Mouse (Mus musculus): ENCODE results near the gene Rps6kb1. TPM values are rescaled to one million over a fixed set of nuclear protein-coding genes. Genes with fewer than 3 reads are reported as not detected.

The Rps6kb1 gene
- polyA plus RNA-seq, 1 experiment, result 3.9 TPM

DNA sequence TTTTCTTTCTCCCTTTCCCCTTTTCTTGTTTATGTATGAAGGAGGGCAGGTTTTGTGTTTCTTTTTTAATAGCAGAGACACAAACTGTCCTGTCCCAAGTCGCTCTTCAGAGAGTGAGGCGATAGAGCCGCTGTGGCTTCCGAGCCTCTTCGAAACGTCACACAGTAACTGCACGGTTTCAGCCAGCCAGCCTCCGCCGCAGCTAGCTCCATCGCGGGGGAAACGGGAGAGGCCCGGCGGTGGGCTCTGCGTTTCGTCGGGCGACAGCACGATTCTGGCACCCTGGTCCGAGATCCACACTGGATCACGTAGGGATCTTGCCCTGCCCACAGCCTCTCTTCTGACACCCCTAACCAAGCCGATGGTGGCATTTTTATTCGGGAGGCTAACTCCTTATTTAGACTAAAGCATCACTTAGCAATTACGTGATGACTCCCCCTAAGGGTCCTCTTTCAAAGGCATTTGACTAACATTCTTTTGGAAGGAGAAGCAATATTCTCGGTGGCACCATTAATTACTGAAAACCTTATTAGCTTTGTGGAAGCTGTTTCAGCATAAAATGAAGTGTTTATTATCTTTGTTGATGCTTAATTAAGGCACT is 59.6 kb downstream of the Rps6kb1 start:
- under 1% methylated on average over 25 of the region's 25 CpGs for WGBS
- TF ChIP-seq POLR2A (IDR thresholded peaks at IDR 0.05; ENCODE audit: low read depth, low read length) (no peak), CTCF (IDR thresholded peaks at IDR 0.05; ENCODE audit: extremely low read depth, insufficient read length, insufficient replicate concordance, low read depth, low read length) (no peak)
- H3K27ac ChIP-seq (ENCODE audit: insufficient read depth, low read depth, low read length), result peak overlapping the region; percentile 61
- H3K27me3 ChIP-seq (ENCODE audit: control insufficient read depth, insufficient read depth, low read length), result no peaks in the 10 kb centered on the region
- peaks cover 13% of the 10 kb centered on the region for H3K36me3 ChIP-seq (ENCODE audit: control insufficient read depth, insufficient read depth, low read length)
- peaks cover 9% of the 10 kb centered on the region for H3K4me1 ChIP-seq (ENCODE audit: control insufficient read depth, insufficient read depth, insufficient read length, low read length)
- peak overlapping the region; percentile 72 for H3K4me3 ChIP-seq (ENCODE audit: low read depth, low read length)

DNA sequence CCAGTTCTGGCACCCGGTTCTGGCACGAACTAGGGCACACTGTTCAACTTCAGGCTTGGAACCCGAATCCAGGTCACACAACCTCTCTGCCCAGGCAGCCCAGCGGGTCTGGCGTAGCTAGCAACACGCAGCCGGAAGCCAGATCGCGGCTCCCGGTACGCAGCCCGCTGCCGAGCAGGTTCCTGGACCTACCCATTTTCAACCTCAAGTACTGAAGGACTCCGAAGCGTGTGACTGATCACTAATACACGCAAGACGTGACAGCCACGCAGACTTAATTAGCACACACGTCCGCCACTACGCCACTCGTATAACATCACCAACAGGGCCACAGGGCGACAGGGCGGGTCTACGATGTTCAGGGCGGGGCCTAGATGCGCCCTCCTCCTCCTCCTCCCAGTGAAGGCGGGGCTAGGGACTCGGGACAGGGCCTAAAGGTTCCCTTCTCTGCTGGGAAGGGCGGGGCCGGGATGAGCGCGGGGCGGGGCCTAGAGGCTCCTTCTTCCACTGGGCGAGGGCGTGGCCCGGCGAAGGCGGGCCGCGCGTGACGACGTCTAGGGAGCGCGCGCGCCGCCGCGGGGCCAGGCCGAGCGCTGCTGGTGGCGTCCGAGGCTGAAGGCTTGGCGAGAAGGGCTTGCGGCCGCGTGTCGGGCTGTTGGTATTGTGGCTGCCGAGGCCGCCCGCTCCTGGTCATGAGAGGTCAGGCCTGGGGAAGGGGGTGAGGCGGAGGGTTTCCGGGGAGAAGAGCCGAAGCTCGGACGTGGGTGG is 60.3 kb downstream of the Rps6kb1 start, which contains the start of gene Rnft1:
TSS of gene Rnft1 (plus strand) at position 557 of the 768 bp plus-strand sequence.
- Histone ChIP-seq H3K27ac (ENCODE audit: insufficient read depth, low read depth, low read length) (peak within 1 kb of the TSS; percentile 84), H3K27me3 (ENCODE audit: control insufficient read depth, insufficient read depth, low read length) (no peaks in the 10 kb centered on the region), H3K36me3 (ENCODE audit: control insufficient read depth, insufficient read depth, low read length) (peaks cover 6% of the 10 kb centered on the region), H3K4me1 (ENCODE audit: control insufficient read depth, insufficient read depth, insufficient read length, low read length) (peaks cover 9% of the 10 kb centered on the region), H3K4me3 (ENCODE audit: low read depth, low read length) (peak within 1 kb of the TSS; percentile 72)
- TF ChIP-seq POLR2A (IDR thresholded peaks at IDR 0.05; ENCODE audit: low read depth, low read length), result peak; percentile 93
- no peak for TF ChIP-seq CTCF (IDR thresholded peaks at IDR 0.05; ENCODE audit: extremely low read depth, insufficient read length, insufficient replicate concordance, low read depth, low read length)
- WGBS, result under 1% methylated on average over 68 of the region's 68 CpGs

DNA sequence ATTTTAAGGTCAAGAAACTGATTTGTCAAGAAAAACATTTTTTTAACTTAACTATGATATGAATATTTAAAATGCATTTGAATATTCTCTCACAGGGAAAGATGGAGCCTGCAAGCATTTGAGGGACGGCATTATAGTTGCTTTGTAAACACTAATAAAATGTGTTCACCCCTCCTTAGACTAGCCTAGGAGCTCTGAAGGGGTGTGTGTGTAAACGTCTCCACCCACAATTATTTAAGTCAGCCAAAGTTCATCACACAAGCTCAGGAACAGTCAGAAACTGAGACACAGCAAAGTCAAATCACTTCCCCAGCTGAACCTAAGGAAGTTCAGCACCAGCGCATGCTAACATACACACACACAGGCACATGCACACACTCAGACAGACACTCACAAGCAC is 71.0 kb downstream of the Rps6kb1 start:
- Histone ChIP-seq H3K4me1 (ENCODE audit: control insufficient read depth, insufficient read depth, insufficient read length, low read length) (peaks cover 10% of the 10 kb centered on the region; the same call in 1 of the 2 replicates), H3K27me3 (ENCODE audit: control insufficient read depth, insufficient read depth, low read length) (no peaks in the 10 kb centered on the region), H3K4me3 (ENCODE audit: low read depth, low read length) (no peak overlapping the region), H3K36me3 (ENCODE audit: control insufficient read depth, insufficient read depth, low read length) (no peaks in the 10 kb centered on the region), H3K27ac (ENCODE audit: insufficient read depth, low read depth, low read length) (no peak overlapping the region)
- no peak for TF ChIP-seq POLR2A (IDR thresholded peaks at IDR 0.05; ENCODE audit: low read depth, low read length)
- no peak for TF ChIP-seq CTCF (IDR thresholded peaks at IDR 0.05; ENCODE audit: extremely low read depth, insufficient read length, insufficient replicate concordance, low read depth, low read length)
- WGBS, result 12% methylated on average over 3 of the region's 3 CpGs

DNA sequence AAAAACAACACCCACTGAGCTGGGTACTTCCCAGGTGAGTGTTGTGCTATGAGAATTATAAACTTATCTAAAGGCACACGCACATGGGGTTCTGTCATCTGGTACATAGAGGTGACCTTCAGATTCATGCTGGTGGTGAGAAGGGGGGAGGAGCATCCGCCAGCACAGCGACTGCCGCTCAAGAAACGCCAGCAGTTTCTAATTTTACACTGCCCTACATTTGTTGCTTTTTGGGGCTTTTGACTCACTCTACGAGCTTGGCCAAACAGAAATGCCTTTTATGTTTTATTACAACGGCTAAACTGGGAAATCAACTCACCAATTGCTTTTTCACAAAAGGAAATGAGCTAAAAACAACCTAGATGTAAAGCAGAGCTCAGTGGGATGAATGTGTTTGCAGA is 71.8 kb downstream of the Rps6kb1 start:
- Histone ChIP-seq H3K4me3 (ENCODE audit: low read depth, low read length) (no peak overlapping the region), H3K27me3 (ENCODE audit: control insufficient read depth, insufficient read depth, low read length) (no peaks in the 10 kb centered on the region), H3K36me3 (ENCODE audit: control insufficient read depth, insufficient read depth, low read length) (no peaks in the 10 kb centered on the region), H3K4me1 (ENCODE audit: control insufficient read depth, insufficient read depth, insufficient read length, low read length) (peaks cover 10% of the 10 kb centered on the region; the same call in 1 of the 2 replicates), H3K27ac (ENCODE audit: insufficient read depth, low read depth, low read length) (no peak overlapping the region)
- no peak for TF ChIP-seq POLR2A (IDR thresholded peaks at IDR 0.05; ENCODE audit: low read depth, low read length)
- TF ChIP-seq CTCF (IDR thresholded peaks at IDR 0.05; ENCODE audit: extremely low read depth, insufficient read length, insufficient replicate concordance, low read depth, low read length), result no peak
- WGBS, result 8% methylated on average over 7 of the region's 7 CpGs

DNA sequence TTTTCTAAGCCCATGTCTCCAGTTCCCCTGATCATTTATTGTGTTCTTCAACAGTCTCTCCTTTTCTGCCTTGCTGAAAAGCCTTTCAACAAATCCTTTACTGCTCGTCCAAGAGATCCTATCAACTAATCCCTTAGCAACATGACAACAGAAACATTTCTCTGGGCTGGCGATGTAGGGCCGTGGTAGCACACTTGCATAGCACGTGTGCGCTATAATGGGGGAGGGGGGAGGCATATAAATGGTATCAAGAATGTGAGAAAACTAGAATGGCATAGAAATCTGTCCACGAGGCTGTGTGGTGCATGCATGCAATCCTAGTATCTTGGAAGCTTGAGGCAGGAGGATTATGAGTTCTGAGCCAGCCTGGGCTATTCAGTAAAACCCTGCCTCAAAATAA is 72.8 kb downstream of the Rps6kb1 start:
- TF ChIP-seq POLR2A (IDR thresholded peaks at IDR 0.05; ENCODE audit: low read depth, low read length), result no peak
- TF ChIP-seq CTCF (IDR thresholded peaks at IDR 0.05; ENCODE audit: extremely low read depth, insufficient read length, insufficient replicate concordance, low read depth, low read length), result no peak
- H3K4me3 ChIP-seq (ENCODE audit: low read depth, low read length), result no peak overlapping the region
- WGBS, result 70% methylated on average over 6 of the region's 6 CpGs

DNA sequence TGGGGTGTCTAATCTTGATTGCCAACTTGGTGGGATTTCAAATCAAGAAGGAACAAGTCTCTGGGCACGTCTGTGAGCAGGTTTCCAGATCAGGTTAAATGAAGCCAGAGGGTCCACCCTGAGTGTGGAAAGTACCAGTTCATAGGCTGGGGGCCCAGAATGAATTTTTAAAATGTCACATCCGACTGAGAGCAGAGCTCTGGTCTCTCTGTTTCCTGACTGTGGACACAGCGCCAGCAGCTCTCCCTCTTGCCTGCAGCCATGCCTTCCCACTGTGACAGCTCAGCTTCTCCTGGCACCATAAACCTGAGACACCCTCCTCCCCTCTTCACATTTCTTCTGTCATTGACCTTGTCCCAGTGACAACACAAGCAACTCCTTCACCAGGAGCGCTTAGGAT is 75.6 kb downstream of the Rps6kb1 start:
- H3K36me3 ChIP-seq (ENCODE audit: control insufficient read depth, insufficient read depth, low read length), result no peaks in the 10 kb centered on the region
- TF ChIP-seq POLR2A (IDR thresholded peaks at IDR 0.05; ENCODE audit: low read depth, low read length) (no peak), CTCF (IDR thresholded peaks at IDR 0.05; ENCODE audit: extremely low read depth, insufficient read length, insufficient replicate concordance, low read depth, low read length) (no peak)
- H3K4me1 ChIP-seq (ENCODE audit: control insufficient read depth, insufficient read depth, insufficient read length, low read length), result peaks cover 8% of the 10 kb centered on the region; the same call in 1 of the 2 replicates
- no peak overlapping the region for H3K27ac ChIP-seq (ENCODE audit: insufficient read depth, low read depth, low read length)
- 74% methylated on average over 4 of the region's 4 CpGs for WGBS
- H3K27me3 ChIP-seq (ENCODE audit: control insufficient read depth, insufficient read depth, low read length), result no peaks in the 10 kb centered on the region
- no peak overlapping the region for H3K4me3 ChIP-seq (ENCODE audit: low read depth, low read length)

More for the DNA sequence above, 72.8 kb downstream of the Rps6kb1 start:
- Histone ChIP-seq H3K27ac (ENCODE audit: insufficient read depth, low read depth, low read length) (no peak overlapping the region), H3K4me1 (ENCODE audit: control insufficient read depth, insufficient read depth, insufficient read length, low read length) (peaks cover 10% of the 10 kb centered on the region; the same call in 1 of the 2 replicates), H3K27me3 (ENCODE audit: control insufficient read depth, insufficient read depth, low read length) (no peaks in the 10 kb centered on the region), H3K36me3 (ENCODE audit: control insufficient read depth, insufficient read depth, low read length) (no peaks in the 10 kb centered on the region)

DNA sequence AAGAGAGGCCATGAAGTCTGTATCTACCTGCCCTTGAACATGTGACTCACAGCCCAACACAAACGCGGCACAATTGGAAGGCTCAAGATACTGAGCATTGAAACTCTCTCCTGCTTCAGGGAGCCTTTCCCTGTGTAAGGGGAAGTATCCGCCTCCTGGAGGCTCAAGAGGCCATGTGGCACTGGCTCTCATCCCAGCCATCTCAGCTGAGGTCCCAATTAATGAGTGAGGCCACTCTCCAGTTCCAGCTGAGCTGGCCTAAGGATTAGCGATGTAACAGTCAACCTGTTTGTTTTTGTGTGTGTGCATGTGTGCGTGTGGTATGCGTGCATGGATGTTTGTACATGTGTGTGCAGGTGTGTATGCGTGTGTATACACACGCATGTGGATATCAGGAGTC is 76.3 kb downstream of the Rps6kb1 start:
- Histone ChIP-seq H3K27me3 (ENCODE audit: control insufficient read depth, insufficient read depth, low read length) (no peaks in the 10 kb centered on the region), H3K4me1 (ENCODE audit: control insufficient read depth, insufficient read depth, insufficient read length, low read length) (peaks cover 3% of the 10 kb centered on the region; the same call in 1 of the 2 replicates), H3K36me3 (ENCODE audit: control insufficient read depth, insufficient read depth, low read length) (no peaks in the 10 kb centered on the region), H3K27ac (ENCODE audit: insufficient read depth, low read depth, low read length) (no peak overlapping the region), H3K4me3 (ENCODE audit: low read depth, low read length) (no peak overlapping the region)
- 67% methylated on average over 8 of the region's 8 CpGs for WGBS
- TF ChIP-seq POLR2A (IDR thresholded peaks at IDR 0.05; ENCODE audit: low read depth, low read length) (no peak), CTCF (IDR thresholded peaks at IDR 0.05; ENCODE audit: extremely low read depth, insufficient read length, insufficient replicate concordance, low read depth, low read length) (no peak)

All from small intestine, adult 2 months (tissue).